Mouse (Mus musculus): ENCODE data around the gene Tbx19.

Tbx19 gene

DNA sequence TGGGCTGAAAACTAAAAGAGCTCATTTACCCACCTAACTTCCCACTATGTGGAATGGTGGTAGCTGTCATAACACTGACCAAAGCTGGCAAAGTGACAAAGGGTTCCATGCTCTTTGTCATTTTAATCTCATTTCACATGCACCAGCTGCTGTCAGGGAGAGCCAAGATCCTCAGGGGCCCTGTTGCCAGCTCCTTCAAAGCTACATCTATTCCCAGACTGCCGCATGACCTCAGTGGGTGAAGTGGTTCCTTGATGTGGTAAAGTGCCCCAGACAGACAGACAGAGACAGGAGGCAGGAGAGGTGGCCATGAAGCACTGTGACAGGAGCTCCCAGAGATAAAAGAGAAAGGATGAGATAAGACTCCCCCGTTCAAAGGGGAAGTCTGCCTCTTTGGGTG lies 49.9 kb downstream of the Tbx19 start:
- no peak for DNase-seq

DNA sequence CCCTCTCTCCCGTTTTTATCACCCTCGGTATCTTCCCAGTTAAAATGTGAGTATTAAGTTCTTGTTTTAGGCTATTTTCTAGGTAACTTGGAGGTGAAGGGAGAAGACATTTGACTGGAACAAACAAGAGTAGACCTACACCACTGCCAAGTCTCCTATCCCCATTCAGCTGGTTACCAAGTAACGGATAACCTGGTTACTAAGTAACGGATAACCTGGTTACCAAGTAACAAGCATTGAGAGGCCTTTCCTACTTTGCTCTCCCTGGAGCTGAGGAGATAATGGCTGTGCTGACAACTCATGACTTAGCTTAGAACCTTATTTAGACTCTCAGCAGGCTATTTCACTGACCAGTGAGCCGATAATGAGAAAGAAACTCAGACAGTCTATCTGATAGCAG lies 51.4 kb downstream of the Tbx19 start:
- DNase-seq, result no peak

GRCm38 (mm10) chr1:165108477-165108876 lies 52.1 kb downstream of the Tbx19 start:
- DNase-seq, result no peak

- DNase-seq, result no peak
Measured at GRCm38 (mm10) chr1:165106011-165106385, 54.6 kb downstream of the Tbx19 start.

DNA sequence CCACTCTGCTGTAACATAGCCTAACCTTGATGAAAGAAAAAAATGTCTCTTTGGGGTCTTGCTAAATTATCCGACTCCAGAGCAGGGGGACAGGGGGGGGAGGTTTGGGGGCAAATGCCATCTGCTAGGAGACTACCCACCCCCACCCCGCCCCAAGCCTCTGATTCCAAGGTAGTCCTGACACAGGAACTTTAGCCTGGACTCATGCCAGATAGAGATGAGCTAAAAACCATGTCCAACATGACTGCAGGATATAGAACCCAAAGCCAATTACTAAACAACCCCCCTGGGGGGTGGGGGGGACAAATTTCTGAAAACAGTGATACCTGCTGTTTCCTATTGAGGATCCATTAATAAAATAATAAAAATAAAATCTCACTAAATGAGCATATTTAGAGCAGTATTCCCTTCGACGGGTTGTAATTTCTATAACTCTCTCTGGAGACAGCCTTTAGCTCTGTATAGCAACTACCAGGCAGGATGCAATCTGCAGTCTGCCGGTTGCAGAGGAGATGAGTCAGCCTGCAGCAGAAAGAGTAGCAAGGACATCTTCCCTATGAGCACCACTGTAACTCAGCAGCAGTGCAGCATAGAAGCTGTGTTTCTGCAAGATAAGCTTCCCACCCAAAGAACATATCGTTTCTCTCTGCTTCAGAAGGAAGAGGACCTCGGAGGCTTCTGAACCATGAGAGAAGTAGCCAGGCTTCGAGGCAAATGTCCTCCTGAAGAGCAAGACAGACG lies 55.1 kb downstream of the Tbx19 start:
- no peak for DNase-seq

DNA sequence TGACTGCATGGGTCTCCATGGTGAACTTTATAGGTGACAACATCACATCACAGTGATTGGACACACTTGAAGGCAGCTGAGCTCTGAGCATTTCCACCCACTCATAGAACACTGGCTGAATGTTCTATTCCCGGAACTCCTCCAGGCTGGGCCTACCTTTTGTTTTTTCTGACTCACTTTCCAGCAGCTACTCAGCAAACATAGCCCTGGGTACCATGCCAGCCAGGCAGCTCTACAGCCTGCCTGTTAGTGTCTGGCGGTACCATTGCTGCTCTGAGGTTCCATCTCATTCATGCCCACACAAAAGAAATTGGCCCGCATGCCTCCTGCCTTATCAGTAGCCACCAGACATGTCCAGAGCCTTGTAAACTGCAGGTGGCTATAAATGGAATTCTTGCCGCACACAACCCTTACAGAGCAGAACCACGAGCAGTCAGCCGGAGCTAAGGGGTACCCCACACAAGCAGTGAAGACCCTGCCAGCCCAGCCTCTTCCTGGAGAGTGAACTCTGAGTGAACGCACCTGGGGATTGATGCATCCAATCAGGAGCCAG lies 55.8 kb downstream of the Tbx19 start:
- no peak for DNase-seq

DNA sequence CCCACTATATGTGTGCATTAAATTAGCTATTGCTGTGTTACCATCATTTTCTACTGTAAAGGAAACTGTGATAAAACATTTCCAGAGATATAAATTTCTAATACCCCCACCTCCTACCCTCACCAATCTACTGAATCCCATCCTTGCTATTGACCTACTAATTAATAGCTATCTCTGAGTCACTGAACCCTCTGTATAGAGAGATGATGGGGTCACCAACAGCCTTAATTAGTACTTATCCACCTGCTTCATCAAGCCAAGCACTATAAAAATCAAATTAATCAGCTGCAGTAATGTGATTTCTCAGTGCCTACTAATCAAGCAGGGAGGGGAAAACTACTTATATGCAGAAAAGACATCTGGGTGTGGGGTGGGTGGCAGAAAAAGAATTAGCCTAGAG lies 61.0 kb downstream of the Tbx19 start:
- no peak for DNase-seq

GRCm38 (mm10) chr1:165094871-165095270 lies 65.7 kb downstream of the Tbx19 start:
- no peak for DNase-seq

GRCm38 (mm10) chr1:165091721-165092120 lies 68.9 kb downstream of the Tbx19 start:
- no peak for DNase-seq

DNA sequence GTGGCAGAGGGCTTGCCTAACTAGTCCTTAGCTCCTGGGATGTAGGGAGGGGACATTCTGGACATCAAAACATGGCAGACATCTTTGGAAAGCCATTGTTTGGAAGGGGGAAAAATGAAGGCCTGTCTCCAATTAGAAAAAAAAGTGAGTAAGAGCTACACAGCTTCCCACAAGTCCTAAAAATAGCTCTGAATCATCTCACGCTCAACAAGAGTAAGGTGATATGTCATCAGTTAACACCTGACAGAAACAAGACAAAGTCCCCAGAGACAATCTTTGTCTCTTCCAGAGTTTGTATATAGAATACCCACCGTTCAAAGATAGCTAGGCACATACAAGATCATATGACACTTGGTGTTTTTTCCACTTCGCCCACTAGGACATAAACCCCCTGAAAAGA lies 71.0 kb downstream of the Tbx19 start:
- DNase-seq, result no peak

All from kidney, adult 18-20 months (tissue).